Mouse (Mus musculus) brain, embryonic 18.5 days (tissue): ENCODE data around the gene Nrd1.

Experiments used
- DNase-seq: peaks from one replicate; pipeline ENCODE4 v3.0.0-alpha.2; 2012; ENCODE audit warnings: low read depth, low spot score

Nrd1 gene

GRCm38 (mm10) chr4:109092344-109092743 lies 91.9 kb downstream of the Nrd1 start:
- no peak for DNase-seq

GRCm38 (mm10) chr4:109094269-109094668 lies 93.8 kb downstream of the Nrd1 start:
- DNase-seq: no peak

DNA sequence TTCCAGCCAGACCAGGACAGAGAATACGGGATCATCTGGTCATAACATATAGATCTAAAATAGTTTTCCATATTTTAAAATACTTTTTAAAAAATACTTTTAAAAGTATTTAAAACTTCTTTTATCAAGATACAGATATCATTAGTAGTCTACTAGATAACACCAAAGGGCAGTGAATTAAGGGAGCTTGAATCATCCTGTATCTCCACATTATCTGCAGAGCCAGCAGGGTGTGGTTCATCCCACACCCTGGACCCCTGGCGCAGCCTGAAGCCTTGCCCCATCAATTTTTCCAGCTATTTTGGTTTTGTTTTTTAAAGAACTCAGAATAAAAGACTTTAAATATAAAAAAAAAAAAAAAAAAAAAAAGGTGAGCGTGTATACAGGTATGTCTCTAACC lies 98.4 kb downstream of the Nrd1 start:
- no peak for DNase-seq

- no peak for DNase-seq
Observed at GRCm38 (mm10) chr4:109102574-109102973, 102.1 kb downstream of the Nrd1 start.

DNA sequence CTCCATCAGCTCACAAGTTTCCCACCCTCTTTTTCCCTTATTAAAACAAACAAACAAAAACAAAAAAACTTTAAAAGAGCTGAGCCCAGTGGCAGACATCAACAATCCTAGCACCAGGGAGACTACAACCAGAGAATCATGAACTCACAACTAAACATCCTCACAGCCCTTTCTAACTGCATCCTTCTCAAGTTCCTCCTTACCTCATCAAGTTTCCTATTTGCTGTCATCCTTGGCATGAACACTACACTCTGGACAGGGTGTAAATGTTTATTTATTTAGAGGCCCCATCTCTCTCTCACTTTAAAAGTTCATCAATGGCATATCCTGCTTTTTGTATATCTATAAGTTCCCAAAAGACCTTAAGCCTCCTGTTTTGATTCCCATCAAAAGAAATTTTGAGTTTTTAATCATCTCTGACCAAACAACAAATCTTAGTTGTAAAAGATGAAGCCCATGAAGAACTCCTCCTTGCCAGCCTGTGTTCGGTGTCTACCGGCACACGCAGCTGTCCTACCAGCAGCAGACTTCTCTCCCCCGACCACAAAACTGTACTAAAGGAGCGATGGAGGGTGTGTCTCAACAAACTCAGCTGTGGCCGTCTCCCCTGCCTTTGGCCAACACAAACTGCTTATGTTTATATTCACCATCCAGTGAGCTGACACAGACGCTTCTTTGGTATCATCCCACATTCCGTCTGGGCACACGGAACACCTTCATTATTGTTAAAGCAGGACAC lies 102.9 kb downstream of the Nrd1 start:
- no peak for DNase-seq

DNA sequence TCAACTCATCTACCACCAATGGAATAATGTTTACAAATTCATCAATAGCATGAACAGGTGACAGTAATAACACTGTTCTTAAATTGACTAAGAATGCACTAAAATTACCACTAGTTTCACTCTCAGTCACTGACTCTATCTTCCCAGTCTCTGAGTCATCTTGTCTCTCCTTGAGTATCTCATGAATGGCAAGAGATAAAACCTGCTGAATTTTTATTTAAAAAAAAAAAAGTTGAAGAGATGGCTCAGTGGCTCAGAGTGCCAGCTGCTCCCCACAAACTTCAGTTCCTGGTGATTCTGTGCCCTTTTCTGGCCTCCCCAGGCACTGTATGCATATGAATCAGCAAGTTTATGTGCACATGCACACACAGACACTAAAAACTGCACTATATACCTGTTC lies 104.8 kb downstream of the Nrd1 start:
- DNase-seq: no peak

- DNase-seq: no peak
Observed at GRCm38 (mm10) chr4:109106034-109106433, 105.6 kb downstream of the Nrd1 start.

DNA sequence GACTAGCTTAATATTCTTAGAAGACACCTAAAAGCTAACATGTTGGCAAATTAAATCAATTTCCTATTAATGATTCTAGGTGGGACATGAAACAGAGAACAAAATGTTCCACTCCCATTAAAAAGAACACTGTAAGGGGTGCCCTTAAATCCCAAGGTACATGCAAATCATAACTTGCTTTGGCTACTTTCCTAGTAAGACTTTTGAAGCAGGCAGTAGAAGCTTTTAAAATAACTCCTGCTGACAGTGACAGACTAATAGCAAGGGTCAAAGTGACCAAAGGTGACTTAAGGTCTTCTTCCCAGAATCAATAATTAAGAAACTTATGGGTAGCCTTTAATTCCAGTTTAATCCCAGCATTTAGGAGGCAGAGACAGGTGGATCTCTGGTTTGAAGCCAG lies 106.1 kb downstream of the Nrd1 start:
- DNase-seq: no peak

DNA sequence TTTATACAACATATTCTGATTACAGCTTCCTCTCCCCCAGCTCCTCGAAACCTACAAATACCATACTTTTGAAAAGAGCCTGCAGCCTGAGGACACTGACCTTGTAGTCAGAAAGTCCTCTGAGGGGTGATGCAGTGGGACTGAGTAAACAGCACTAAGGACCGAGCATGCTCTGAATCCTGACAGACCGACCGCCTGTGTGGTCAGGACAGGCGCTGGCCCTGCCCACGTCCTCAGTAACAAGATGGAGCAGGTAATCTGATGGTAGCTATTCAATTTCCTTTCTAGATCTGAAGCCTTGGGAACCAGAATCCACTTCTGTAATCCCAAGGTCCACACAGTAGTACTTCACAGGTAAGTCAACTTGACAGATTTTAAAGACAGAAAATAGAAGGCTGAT lies 108.6 kb downstream of the Nrd1 start:
- DNase-seq: no peak

GRCm38 (mm10) chr4:109109686-109110085 lies 109.2 kb downstream of the Nrd1 start:
- DNase-seq: no peak

GRCm38 (mm10) chr4:109110978-109111377 lies 110.5 kb downstream of the Nrd1 start:
- no peak for DNase-seq
